Mouse (Mus musculus) spleen, adult 2 months (tissue): ENCODE data around the gene Gpsm3.

Experiments
- CTCF ChIP-seq: fragments of 200-500 bp; IDR thresholded peaks from 2 replicates; pipeline ENCODE4 v1.5.1; 2011; ENCODE audit warnings: mild to moderate bottlenecking, inconsistent platforms; ENCODE audit not compliant: insufficient read depth, insufficient read length, insufficient replicate concordance; ENCODE audit errors: extremely low read depth
- POLR2A ChIP-seq: fragments of 200-500 bp; IDR thresholded peaks from 2 replicates; pipeline ENCODE4 v1.6.1; 2011; ENCODE audit warnings: low read depth, low read length, inconsistent platforms

DNA sequence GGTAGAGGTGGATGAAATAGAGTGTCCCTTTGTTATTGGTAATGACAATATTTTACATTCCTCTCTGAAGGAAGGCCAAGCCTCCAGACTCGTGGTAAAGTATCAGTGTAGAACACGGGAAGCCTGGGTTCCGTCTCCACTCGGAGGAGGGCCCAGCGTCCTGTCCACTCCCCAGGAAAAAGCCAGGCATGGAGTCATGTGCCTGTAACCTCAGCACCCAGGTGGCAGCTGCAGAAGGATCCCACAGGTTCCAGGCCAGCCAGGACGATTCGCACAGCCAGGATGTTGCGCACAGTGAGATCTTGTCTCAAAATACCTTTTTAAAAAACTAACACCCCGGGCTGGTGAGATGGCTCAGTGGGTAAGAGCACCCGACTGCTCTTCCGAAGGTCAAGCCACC is 26.3 kb upstream of the Gpsm3 start:
- TF ChIP-seq CTCF (no peak), POLR2A (no peak)
